Mouse (Mus musculus) v-Abl transformed pro-B cells (cell line): ENCODE data around the gene Arhgap23.

Experiments used
- in situ Hi-C, 2 experiments: fragments of 400-800 bp; cut with MboI; formaldehyde crosslinking; loops; one replicate each; pipeline ENCODE4 v1.15.1; 2025; ENCODE audit not compliant: unreplicated experiment in 2 of 2

The Arhgap23 gene

GRCm38 (mm10) chr11:97450305-97450922 is 35.1 kb downstream of the Arhgap23 start:
- in situ Hi-C loops: no loop called here

GRCm38 (mm10) chr11:97451625-97452024 is 36.3 kb downstream of the Arhgap23 start:
- in situ Hi-C loops: no loop called here

- in situ Hi-C loops: no loop called here
Measured at GRCm38 (mm10) chr11:97457120-97457519, 41.8 kb downstream of the Arhgap23 start.

GRCm38 (mm10) chr11:97461307-97461820 is 46.0 kb downstream of the Arhgap23 start:
- in situ Hi-C loops: no loop called here

DNA sequence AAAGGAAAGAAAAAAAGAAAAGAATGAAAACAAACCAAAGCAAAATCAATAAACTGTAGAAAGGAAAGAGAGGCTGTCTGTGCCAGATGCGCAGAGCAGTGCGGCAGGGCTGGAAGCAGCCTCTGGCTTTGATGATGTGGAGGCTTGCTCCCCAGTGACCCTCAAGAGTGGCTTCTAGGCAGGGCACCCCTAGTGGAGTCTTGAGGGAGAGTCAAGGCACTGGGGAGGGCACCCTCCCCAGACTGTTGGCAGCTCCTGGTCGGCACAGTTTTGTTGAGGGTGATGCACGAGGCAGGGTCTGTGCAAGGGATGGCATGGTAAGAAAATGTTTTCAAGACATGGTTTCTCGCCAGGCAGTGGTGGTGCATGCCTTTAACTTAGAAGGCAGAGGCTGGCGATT is 47.2 kb downstream of the Arhgap23 start:
- in situ Hi-C loops: no loop called here

DNA sequence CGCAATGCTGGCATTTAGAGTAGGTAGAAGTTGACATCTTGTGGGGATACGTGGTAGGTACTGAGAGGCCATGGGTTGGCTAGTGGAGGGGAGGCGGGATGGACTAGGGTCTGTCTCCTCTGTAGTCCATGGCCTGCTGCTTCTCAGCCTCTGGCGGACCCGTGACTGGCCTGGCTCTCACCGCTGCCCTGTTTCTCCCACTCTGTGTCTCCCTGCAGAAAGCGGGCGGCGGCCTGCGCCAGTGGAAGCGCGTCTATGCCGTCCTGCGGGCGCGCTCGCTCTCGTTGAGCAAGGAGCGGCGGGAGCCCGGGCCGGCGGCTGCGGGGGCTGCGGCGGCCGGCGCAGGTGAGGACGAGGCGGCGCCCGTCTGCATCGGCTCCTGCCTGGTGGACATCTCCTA is 47.8 kb downstream of the Arhgap23 start:
- in situ Hi-C loops: no loop called here

DNA sequence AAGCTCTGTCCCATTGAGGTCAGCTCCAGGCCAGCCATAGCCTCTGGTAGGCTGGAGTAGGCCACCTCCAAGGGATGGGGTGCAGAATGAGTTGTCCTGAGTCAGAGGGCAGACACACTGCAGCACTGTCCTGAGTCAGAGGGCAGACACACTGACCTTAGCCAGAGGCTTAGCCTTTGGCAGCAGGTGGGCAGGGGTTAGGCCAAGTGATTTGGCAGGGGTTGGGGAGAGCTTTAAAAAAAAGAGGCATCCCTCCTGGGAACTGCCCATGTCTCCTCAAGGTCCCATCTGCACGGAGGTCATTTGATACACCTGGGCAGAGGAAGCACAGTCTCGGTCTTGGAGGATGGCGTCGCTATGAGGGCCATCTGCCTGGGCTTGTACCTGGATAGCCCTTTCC is 48.7 kb downstream of the Arhgap23 start:
- in situ Hi-C loops: no loop called here

GRCm38 (mm10) chr11:97465957-97466356 is 50.6 kb downstream of the Arhgap23 start:
- in situ Hi-C loops: no loop called here

- in situ Hi-C loops: no loop called here
Measured at GRCm38 (mm10) chr11:97466444-97467160, 51.3 kb downstream of the Arhgap23 start.

GRCm38 (mm10) chr11:97468639-97469287 is 53.4 kb downstream of the Arhgap23 start:
- in situ Hi-C loops: no loop called here

DNA sequence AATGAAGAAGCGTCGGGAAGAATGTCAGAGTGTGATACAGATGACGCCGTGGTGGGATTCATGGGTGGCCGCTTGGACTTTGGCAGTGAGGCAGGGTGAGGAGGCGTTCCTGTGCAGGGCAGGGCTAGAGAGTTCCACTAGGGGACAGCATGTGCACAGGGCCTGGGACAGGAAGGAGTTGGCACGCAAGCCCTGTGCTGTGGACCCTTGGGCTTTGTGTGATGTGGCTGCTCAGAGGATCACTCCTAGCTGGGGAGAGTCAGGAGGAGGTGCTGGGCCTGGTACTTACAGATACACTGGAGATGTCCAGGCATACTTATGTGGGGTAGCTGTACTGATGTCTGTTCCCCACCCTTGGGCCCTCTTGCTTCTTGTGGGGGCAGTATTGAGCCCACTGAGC is 54.5 kb downstream of the Arhgap23 start:
- in situ Hi-C loops: loop anchor here (5.0 to 10.0 kb wide), 4 partner anchors 58 to 225 kb away; partner anchors contain the start of gene Socs7 (in 2 of the 2)

DNA sequence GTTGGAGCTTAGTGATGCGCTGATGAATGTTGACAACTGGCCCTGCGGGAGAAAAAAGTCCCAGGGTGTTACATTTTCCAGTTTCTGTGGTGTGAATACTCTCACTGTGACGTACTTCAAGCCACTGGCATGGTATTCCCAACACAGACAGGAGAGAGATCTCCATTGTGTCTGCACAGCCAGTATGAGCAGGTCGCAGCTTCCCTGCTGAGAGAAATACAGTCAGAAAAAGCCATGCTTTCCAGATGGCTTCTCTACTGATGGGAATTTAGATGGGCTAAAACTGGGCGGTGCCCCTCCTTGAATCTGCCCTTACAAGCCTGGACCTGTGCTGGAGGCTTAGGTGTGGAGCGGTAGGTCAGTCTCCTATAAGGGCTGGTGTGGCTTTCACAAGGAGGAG is 55.9 kb downstream of the Arhgap23 start:
- in situ Hi-C loops: loop anchor here (5.0 to 10.0 kb wide), 4 partner anchors 59 to 224 kb away; partner anchors contain the start of gene Socs7 (in 2 of the 2)

GRCm38 (mm10) chr11:97476334-97477095 is 61.2 kb downstream of the Arhgap23 start:
- in situ Hi-C loops: loop anchor here (5.0 to 10.0 kb wide), 2 partner anchors 146 to 218 kb away; no protein-coding TSS in a partner anchor

GRCm38 (mm10) chr11:97477431-97477830 is 62.1 kb downstream of the Arhgap23 start:
- in situ Hi-C loops: loop anchor here (5.0 to 10.0 kb wide), 2 partner anchors 145 to 217 kb away; no protein-coding TSS in a partner anchor

- in situ Hi-C loops: loop anchor here (5.0 to 10.0 kb wide), 2 partner anchors 144 to 216 kb away; no protein-coding TSS in a partner anchor
Measured at GRCm38 (mm10) chr11:97478345-97478744, 63.0 kb downstream of the Arhgap23 start.

GRCm38 (mm10) chr11:97479085-97479484 is 63.8 kb downstream of the Arhgap23 start:
- in situ Hi-C loops: loop anchor here (5.0 to 10.0 kb wide), 2 partner anchors 143 to 216 kb away; no protein-coding TSS in a partner anchor

GRCm38 (mm10) chr11:97479824-97480223 is 64.5 kb downstream of the Arhgap23 start:
- in situ Hi-C loops: loop anchor here (5.0 to 10.0 kb wide), 2 partner anchors 142 to 215 kb away; no protein-coding TSS in a partner anchor

DNA sequence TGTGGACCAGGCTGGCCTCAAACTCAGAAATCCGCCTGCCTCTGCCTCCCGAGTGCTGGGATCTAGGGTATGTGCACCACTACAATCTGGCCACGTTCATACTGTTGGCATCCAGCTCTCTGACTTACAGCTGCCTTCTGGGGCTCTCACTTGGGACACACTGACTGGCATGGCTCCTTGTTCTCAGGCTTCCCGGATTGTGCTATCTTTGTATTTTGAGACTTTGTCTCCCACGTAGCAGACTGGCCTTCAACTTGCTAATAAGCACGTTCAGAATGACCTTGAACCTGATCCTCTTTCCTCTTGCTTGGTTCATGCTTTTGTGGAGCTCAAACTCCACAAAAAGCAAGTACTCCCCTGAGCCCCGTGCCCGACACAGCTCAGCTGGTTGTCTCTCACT is 70.3 kb downstream of the Arhgap23 start:
- in situ Hi-C loops: loop anchor here (5.0 kb wide), 3 partner anchors 72 to 212 kb away; partner anchors contain the start of gene Srcin1 (in 1 of the 2)

DNA sequence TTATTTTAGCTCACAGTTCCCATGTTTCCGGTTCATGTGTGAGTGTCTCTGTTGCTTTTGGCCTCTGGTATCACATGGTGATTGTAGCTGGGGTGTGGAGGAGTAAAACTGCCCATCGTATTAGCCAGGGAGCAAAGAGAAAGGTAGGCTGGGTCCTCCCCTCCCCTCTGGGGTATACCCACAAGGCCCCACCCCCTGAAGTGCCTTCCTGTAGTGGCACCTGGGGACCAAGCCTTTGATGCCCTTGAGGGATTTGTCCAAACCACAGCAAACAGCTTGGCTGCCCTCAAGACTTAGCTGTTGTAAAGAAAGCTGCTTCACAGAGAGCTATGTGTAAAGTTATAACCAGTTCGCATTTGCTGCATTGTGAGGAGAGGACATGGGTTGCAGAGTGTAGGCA is 72.3 kb downstream of the Arhgap23 start:
- in situ Hi-C loops: loop anchor here (5.0 kb wide), 3 partner anchors 70 to 210 kb away; partner anchors contain the start of gene Srcin1 (in 1 of the 2)
